Mouse (Mus musculus): ENCODE data around the gene Cdkl3. TPM values are rescaled to one million over a fixed set of nuclear protein-coding genes. Genes with fewer than 3 reads are reported as not detected.

Cdkl3 gene
- polyA plus RNA-seq, 1 experiment from 2014 or later: 20.4 TPM

- Histone ChIP-seq H3K27me3 (replicated peaks; ENCODE audit: control insufficient read depth, insufficient read depth, low read length) (no peaks in the 10 kb centered on the region), H3K9ac (ENCODE audit: low read length) (peak overlapping the region; percentile 87; the same call in 1 of the 2 replicates), H3K4me3 (ENCODE audit: low read depth, low read length) (no peak overlapping the region), H3K4me2 (ENCODE audit: low read length) (peak overlapping the region; percentile 59), H3K9me3 (replicated peaks; ENCODE audit: control insufficient read depth, low read length) (no peaks in the 10 kb centered on the region), H3K4me1 (ENCODE audit: control insufficient read depth, insufficient read depth, low read length) (peaks cover 26% of the 10 kb centered on the region), H3K36me3 (ENCODE audit: control insufficient read depth, insufficient read depth, low read length) (no peaks in the 10 kb centered on the region), H3K27ac (ENCODE audit: low read depth, low read length) (0 out of 2 replicates have a peak overlapping the region, but pooled peaks have one; percentile 86)
- ATAC-seq: no peak
- DNase-seq (ENCODE audit: low spot score): no peak
- WGBS: 83% methylated on average over 13 of the region's 13 CpGs
Measured at GRCm38 (mm10) chr11:52002842-52003504, 1.0 kb upstream of the Cdkl3 start.

- Histone ChIP-seq H3K9me3 (replicated peaks; ENCODE audit: control insufficient read depth, low read length) (no peaks in the 10 kb centered on the region), H3K27ac (ENCODE audit: low read depth, low read length) (peak overlapping the region; percentile 86), H3K4me3 (ENCODE audit: low read depth, low read length) (peak overlapping the region; percentile 78), H3K9ac (ENCODE audit: low read length) (peak overlapping the region; percentile 87), H3K4me2 (ENCODE audit: low read length) (peak overlapping the region; percentile 59), H3K36me3 (ENCODE audit: control insufficient read depth, insufficient read depth, low read length) (no peaks in the 10 kb centered on the region), H3K27me3 (replicated peaks; ENCODE audit: control insufficient read depth, insufficient read depth, low read length) (no peaks in the 10 kb centered on the region), H3K4me1 (ENCODE audit: control insufficient read depth, insufficient read depth, low read length) (peaks cover 22% of the 10 kb centered on the region)
- 19% methylated on average over 4 of the region's 4 CpGs for WGBS
- ATAC-seq (peak; percentile 0; the same call in 1 of the 2 replicates), DNase-seq (ENCODE audit: low spot score) (no peak)
Measured at GRCm38 (mm10) chr11:52003505-52003771, 583 bp upstream of the Cdkl3 start.

GRCm38 (mm10) chr11:52005586-52005985, 1.6 kb downstream of the Cdkl3 start:
- no peak overlapping the region for H3K4me3 ChIP-seq (ENCODE audit: low read depth, low read length)

GRCm38 (mm10) chr11:52011011-52011410, 7.0 kb downstream of the Cdkl3 start:
- WGBS: 91% methylated on average over 11 of the region's 11 CpGs
- Histone ChIP-seq H3K4me2 (ENCODE audit: low read length) (no peak overlapping the region), H3K9ac (ENCODE audit: low read length) (no peak overlapping the region), H3K27ac (ENCODE audit: low read depth, low read length) (no peak overlapping the region), H3K9me3 (replicated peaks; ENCODE audit: control insufficient read depth, low read length) (no peaks in the 10 kb centered on the region), H3K4me3 (ENCODE audit: low read depth, low read length) (no peak overlapping the region), H3K4me1 (ENCODE audit: control insufficient read depth, insufficient read depth, low read length) (no peaks in the 10 kb centered on the region; the same call in 1 of the 2 replicates), H3K36me3 (ENCODE audit: control insufficient read depth, insufficient read depth, low read length) (no peaks in the 10 kb centered on the region), H3K27me3 (replicated peaks; ENCODE audit: control insufficient read depth, insufficient read depth, low read length) (no peaks in the 10 kb centered on the region)
- ATAC-seq (no peak), DNase-seq (ENCODE audit: low spot score) (no peak)

More at GRCm38 (mm10) chr11:52005586-52005985, 1.6 kb downstream of the Cdkl3 start:
- no peak for DNase-seq (ENCODE audit: low spot score)
- H3K36me3 ChIP-seq (ENCODE audit: control insufficient read depth, insufficient read depth, low read length): no peaks in the 10 kb centered on the region
- WGBS: 74% methylated on average over 2 of the region's 2 CpGs
- H3K4me2 ChIP-seq (ENCODE audit: low read length): peak overlapping the region; percentile 14; the same call in 1 of the 2 replicates
- ATAC-seq: no peak
- no peaks in the 10 kb centered on the region for H3K9me3 ChIP-seq (replicated peaks; ENCODE audit: control insufficient read depth, low read length)
- no peaks in the 10 kb centered on the region for H3K27me3 ChIP-seq (replicated peaks; ENCODE audit: control insufficient read depth, insufficient read depth, low read length)
- peaks cover 14% of the 10 kb centered on the region for H3K4me1 ChIP-seq (ENCODE audit: control insufficient read depth, insufficient read depth, low read length)
- H3K9ac ChIP-seq (ENCODE audit: low read length): no peak overlapping the region
- H3K27ac ChIP-seq (ENCODE audit: low read depth, low read length): no peak overlapping the region

- 75% methylated on average over 5 of the region's 5 CpGs for WGBS
- H3K9me3 ChIP-seq (replicated peaks; ENCODE audit: control insufficient read depth, low read length): no peaks in the 10 kb centered on the region
Measured at GRCm38 (mm10) chr11:52011541-52011940, 7.5 kb downstream of the Cdkl3 start.

GRCm38 (mm10) chr11:52018217-52018616, 14.2 kb downstream of the Cdkl3 start:
- WGBS: 89% methylated on average over 9 of the region's 9 CpGs
- H3K4me3 ChIP-seq (ENCODE audit: low read depth, low read length): no peak overlapping the region
- no peaks in the 10 kb centered on the region for H3K9me3 ChIP-seq (replicated peaks; ENCODE audit: control insufficient read depth, low read length)
- H3K4me2 ChIP-seq (ENCODE audit: low read length): no peak overlapping the region
- H3K9ac ChIP-seq (ENCODE audit: low read length): no peak overlapping the region
- peaks cover 4% of the 10 kb centered on the region; the same call in 1 of the 2 replicates for H3K36me3 ChIP-seq (ENCODE audit: control insufficient read depth, insufficient read depth, low read length)
- H3K27ac ChIP-seq (ENCODE audit: low read depth, low read length): no peak overlapping the region
- ATAC-seq (no peak), DNase-seq (ENCODE audit: low spot score) (no peak)
- H3K27me3 ChIP-seq (replicated peaks; ENCODE audit: control insufficient read depth, insufficient read depth, low read length): no peaks in the 10 kb centered on the region
- H3K4me1 ChIP-seq (ENCODE audit: control insufficient read depth, insufficient read depth, low read length): no peaks in the 10 kb centered on the region

More at GRCm38 (mm10) chr11:52011541-52011940, 7.5 kb downstream of the Cdkl3 start:
- DNase-seq (ENCODE audit: low spot score) (no peak), ATAC-seq (no peak)
- Histone ChIP-seq H3K36me3 (ENCODE audit: control insufficient read depth, insufficient read depth, low read length) (no peaks in the 10 kb centered on the region), H3K9ac (ENCODE audit: low read length) (no peak overlapping the region), H3K27me3 (replicated peaks; ENCODE audit: control insufficient read depth, insufficient read depth, low read length) (no peaks in the 10 kb centered on the region), H3K4me3 (ENCODE audit: low read depth, low read length) (no peak overlapping the region), H3K27ac (ENCODE audit: low read depth, low read length) (no peak overlapping the region), H3K4me1 (ENCODE audit: control insufficient read depth, insufficient read depth, low read length) (no peaks in the 10 kb centered on the region), H3K4me2 (ENCODE audit: low read length) (no peak overlapping the region)

- no peak overlapping the region for H3K4me3 ChIP-seq (ENCODE audit: low read depth, low read length)
Measured at GRCm38 (mm10) chr11:52032356-52032755, 28.3 kb downstream of the Cdkl3 start.

GRCm38 (mm10) chr11:52033953-52034352, 29.9 kb downstream of the Cdkl3 start:
- H3K9me3 ChIP-seq (replicated peaks; ENCODE audit: control insufficient read depth, low read length): no peaks in the 10 kb centered on the region
- ATAC-seq (no peak), DNase-seq (ENCODE audit: low spot score) (peak; percentile 32)
- no peaks in the 10 kb centered on the region for H3K27me3 ChIP-seq (replicated peaks; ENCODE audit: control insufficient read depth, insufficient read depth, low read length)
- no peak overlapping the region for H3K4me2 ChIP-seq (ENCODE audit: low read length)
- 82% methylated on average over 1 of the region's 1 CpGs for WGBS
- no peak overlapping the region for H3K27ac ChIP-seq (ENCODE audit: low read depth, low read length)
- no peak overlapping the region for H3K9ac ChIP-seq (ENCODE audit: low read length)
- 0 out of 2 replicates have a peak, but pooled peaks cover 2% of the 10 kb centered on the region for H3K36me3 ChIP-seq (ENCODE audit: control insufficient read depth, insufficient read depth, low read length)
- H3K4me1 ChIP-seq (ENCODE audit: control insufficient read depth, insufficient read depth, low read length): no peaks in the 10 kb centered on the region
- H3K4me3 ChIP-seq (ENCODE audit: low read depth, low read length): no peak overlapping the region

More at GRCm38 (mm10) chr11:52032356-52032755, 28.3 kb downstream of the Cdkl3 start:
- no peaks in the 10 kb centered on the region for H3K9me3 ChIP-seq (replicated peaks; ENCODE audit: control insufficient read depth, low read length)
- no peaks in the 10 kb centered on the region for H3K4me1 ChIP-seq (ENCODE audit: control insufficient read depth, insufficient read depth, low read length)
- 76% methylated on average over 8 of the region's 8 CpGs for WGBS
- H3K4me2 ChIP-seq (ENCODE audit: low read length): no peak overlapping the region
- ATAC-seq (no peak), DNase-seq (ENCODE audit: low spot score) (no peak)
- 0 out of 2 replicates have a peak, but pooled peaks cover 2% of the 10 kb centered on the region for H3K36me3 ChIP-seq (ENCODE audit: control insufficient read depth, insufficient read depth, low read length)
- no peak overlapping the region for H3K9ac ChIP-seq (ENCODE audit: low read length)
- no peak overlapping the region for H3K27ac ChIP-seq (ENCODE audit: low read depth, low read length)
- H3K27me3 ChIP-seq (replicated peaks; ENCODE audit: control insufficient read depth, insufficient read depth, low read length): no peaks in the 10 kb centered on the region

- Histone ChIP-seq H3K4me2 (ENCODE audit: low read length) (no peak overlapping the region), H3K4me3 (ENCODE audit: low read depth, low read length) (no peak overlapping the region), H3K27me3 (replicated peaks; ENCODE audit: control insufficient read depth, insufficient read depth, low read length) (no peaks in the 10 kb centered on the region), H3K9ac (ENCODE audit: low read length) (no peak overlapping the region), H3K9me3 (replicated peaks; ENCODE audit: control insufficient read depth, low read length) (no peaks in the 10 kb centered on the region), H3K36me3 (ENCODE audit: control insufficient read depth, insufficient read depth, low read length) (0 out of 2 replicates have a peak, but pooled peaks cover 2% of the 10 kb centered on the region), H3K4me1 (ENCODE audit: control insufficient read depth, insufficient read depth, low read length) (no peaks in the 10 kb centered on the region), H3K27ac (ENCODE audit: low read depth, low read length) (no peak overlapping the region)
- no peak for DNase-seq (ENCODE audit: low spot score)
- ATAC-seq: no peak
- 85% methylated on average over 3 of the region's 3 CpGs for WGBS
Measured at GRCm38 (mm10) chr11:52035905-52036304, 31.9 kb downstream of the Cdkl3 start.
